Mouse (Mus musculus) hindlimb bud, embryonic 11.5 days (tissue): ENCODE data around the gene Slit3.

Experiments
- DNase-seq: peaks from one replicate; pipeline ENCODE4 v3.0.0-alpha.2; 2012; ENCODE audit warnings: low read depth, low spot score; ENCODE audit errors: extremely low spot score

Gene Slit3

GRCm38 (mm10) chr11:35668138-35668537 is 547.1 kb downstream of the Slit3 start:
- DNase-seq = no peak

GRCm38 (mm10) chr11:35668750-35669149 is 547.7 kb downstream of the Slit3 start:
- no peak for DNase-seq

- no peak for DNase-seq
Observed at GRCm38 (mm10) chr11:35669536-35669935, 548.5 kb downstream of the Slit3 start.

- no peak for DNase-seq
Observed at GRCm38 (mm10) chr11:35670181-35670580, 549.2 kb downstream of the Slit3 start.

GRCm38 (mm10) chr11:35670746-35671145 is 549.7 kb downstream of the Slit3 start:
- DNase-seq = no peak

- DNase-seq = no peak
Observed at GRCm38 (mm10) chr11:35673050-35673449, 552.0 kb downstream of the Slit3 start.

- DNase-seq = no peak
Observed at GRCm38 (mm10) chr11:35674242-35674641, 553.2 kb downstream of the Slit3 start.

- DNase-seq = no peak
Observed at GRCm38 (mm10) chr11:35676744-35677143, 555.7 kb downstream of the Slit3 start.

GRCm38 (mm10) chr11:35679976-35680375 is 559.0 kb downstream of the Slit3 start:
- no peak for DNase-seq

- no peak for DNase-seq
Observed at GRCm38 (mm10) chr11:35687316-35687715, 566.3 kb downstream of the Slit3 start.

GRCm38 (mm10) chr11:35690515-35691281 is 569.7 kb downstream of the Slit3 start:
- DNase-seq = no peak

- peak; percentile 30 for DNase-seq
Observed at GRCm38 (mm10) chr11:35693136-35693535, 572.1 kb downstream of the Slit3 start.

GRCm38 (mm10) chr11:35693625-35694024 is 572.6 kb downstream of the Slit3 start:
- DNase-seq = no peak

- no peak for DNase-seq
Observed at GRCm38 (mm10) chr11:35697476-35697875, 576.5 kb downstream of the Slit3 start.

GRCm38 (mm10) chr11:35698901-35699300 is 577.9 kb downstream of the Slit3 start:
- DNase-seq = no peak

GRCm38 (mm10) chr11:35703471-35703870 is 582.4 kb downstream of the Slit3 start:
- no peak for DNase-seq

- DNase-seq = no peak
Observed at GRCm38 (mm10) chr11:35704381-35704780, 583.4 kb downstream of the Slit3 start.

GRCm38 (mm10) chr11:35704927-35705326 is 583.9 kb downstream of the Slit3 start:
- DNase-seq = no peak

- DNase-seq = no peak
Observed at GRCm38 (mm10) chr11:35707431-35707830, 586.4 kb downstream of the Slit3 start.

GRCm38 (mm10) chr11:35711314-35711713 is 590.3 kb downstream of the Slit3 start:
- DNase-seq = no peak

GRCm38 (mm10) chr11:35718881-35719280 is 597.9 kb downstream of the Slit3 start:
- no peak for DNase-seq

- no peak for DNase-seq
Observed at GRCm38 (mm10) chr11:35723876-35724275, 602.9 kb downstream of the Slit3 start.

GRCm38 (mm10) chr11:35726341-35726846 is 605.4 kb downstream of the Slit3 start:
- no peak for DNase-seq
